Mouse (Mus musculus): ENCODE data around the gene Cel.
"Not testable (repeated sequence)": the region's sequence is repeated elsewhere in the genome, so short reads cannot be mapped to it uniquely, and the experiment has no call there.

Gene Cel

DNA sequence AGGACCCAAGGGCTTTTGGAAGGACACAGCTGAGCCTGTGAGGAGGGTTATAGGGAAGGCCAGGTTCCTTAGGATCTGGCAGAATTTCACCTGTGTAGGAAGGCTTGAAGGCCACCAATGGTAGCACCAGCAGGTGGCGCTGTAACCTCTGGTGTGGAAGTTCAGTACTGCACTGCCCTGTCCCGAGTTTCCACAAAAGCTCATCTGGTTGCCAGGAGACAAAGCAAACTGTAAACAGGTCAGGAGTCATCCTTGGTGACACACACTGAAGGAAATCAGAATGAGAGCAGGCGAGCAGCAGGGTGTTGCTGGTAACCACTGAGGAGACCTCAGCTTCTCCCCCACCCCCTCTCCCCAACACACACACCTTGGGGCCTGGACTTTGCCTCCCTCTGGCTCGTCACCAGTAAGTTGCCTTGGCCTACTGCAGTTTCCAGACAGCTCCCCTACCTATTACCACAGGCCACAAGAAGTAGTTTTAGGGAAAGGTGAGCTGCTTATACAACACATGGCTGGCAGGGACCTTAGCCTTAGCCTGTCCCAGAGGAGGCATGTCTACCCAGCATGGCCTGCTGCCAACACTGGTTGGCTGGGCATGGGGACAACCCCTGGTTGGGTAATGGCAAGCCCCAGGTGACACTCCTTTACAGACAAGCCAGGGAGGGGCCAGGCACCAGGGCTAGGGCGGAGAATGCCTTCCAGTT, 45.8 kb downstream of the Cel start:
- no peak for DNase-seq

DNA sequence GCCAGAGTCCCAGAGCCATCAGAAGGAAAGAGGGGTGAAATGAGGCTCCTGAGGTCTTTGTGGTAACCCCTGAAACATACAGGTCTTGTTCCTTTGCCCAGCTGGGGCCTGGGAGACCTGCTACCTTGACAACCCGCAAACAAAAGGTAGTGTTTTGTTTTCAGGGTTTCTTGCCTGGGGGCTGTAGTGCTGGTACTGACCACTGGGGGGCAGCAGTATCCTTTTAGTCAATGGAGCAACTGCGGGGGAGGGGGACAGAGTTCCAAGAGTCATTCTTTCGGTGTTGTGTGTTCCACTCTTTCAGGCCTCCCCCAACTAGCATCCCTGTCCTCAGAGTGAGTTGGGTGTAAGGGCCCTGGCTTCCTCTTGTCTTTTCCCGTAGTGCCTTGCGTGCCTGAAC, 48.7 kb downstream of the Cel start:
- DNase-seq = peak; percentile 78

DNA sequence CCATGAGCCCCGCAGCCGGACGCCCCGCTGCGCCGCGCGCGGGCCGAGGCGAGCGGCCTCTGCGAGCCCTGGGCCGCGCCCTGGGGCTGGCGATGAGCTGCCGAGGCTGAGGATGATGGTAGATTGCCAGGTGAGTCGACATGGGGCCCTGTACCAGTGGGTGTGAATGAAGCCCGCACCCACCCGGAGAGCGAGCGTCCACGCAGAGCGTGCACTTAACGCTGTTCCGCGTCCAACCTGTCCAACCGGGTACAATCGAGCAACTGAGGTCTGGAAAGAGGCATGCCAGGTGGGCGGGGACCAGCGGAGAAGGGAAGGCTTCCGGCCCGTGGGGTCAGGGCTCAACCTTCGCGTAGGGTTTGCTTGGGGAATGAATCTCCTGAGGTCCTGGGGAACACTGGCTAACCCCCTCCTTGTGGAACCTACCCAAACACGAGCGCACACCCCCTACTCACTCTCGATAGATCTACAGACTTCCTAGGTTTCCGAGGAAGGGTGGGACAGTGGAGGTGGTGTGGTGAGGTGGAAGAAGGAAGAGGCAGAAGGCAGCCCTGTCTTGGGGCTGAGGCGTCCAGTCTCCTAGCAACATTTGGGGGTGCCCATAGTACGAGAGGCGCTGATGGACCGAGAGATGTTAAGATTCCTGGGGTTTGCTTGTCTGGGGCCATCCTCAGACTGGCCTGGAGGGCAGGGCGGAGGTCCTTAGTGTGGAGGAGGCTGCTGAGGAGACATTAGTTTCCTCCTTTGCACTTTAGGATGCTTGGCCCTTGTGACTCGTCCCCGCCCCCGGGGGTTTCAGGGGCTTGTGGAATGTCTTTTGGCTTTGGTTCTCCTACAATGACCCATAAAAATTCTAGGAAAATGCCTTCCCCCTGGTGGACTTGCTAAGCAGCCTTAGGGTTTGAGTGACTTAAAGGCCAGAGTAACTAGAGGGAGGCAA, 49.5 kb downstream of the Cel start:
- DNase-seq = peak; percentile 3

DNA sequence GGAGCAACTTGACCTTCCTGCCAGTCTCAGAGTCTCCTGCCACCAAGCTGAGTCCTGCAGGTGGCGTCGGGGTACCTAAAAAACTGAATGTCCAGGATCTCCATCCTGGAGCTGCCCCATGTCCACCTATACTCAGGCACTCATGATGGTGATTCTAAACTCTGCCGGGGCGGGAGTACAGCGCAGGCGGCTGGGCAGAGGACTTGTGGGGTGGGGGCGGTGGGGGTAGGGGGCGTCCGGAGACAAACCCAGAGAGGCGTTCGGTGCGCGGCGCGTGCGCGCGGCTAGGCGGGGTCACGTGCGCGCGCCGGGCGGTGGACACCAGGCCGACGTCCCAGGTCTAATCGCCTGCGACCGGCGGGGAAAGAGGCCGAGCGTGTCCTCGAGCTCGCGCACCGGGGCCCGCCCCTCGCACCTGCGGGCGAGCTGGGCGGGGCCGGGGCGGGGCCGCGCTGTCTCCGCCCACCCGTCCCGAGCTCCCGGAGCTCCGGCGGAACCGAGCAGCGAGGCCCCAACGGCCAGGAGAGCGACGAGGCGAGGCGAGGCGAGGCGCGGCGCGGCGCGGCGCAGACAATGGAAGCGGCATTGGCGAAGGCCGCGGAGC, 50.3 kb downstream of the Cel start, which contains the start of gene Ralgds:
Gene Ralgds, plus strand, starts transcription at position 328 of the 604 bp plus-strand sequence.
- no peak for DNase-seq

DNA sequence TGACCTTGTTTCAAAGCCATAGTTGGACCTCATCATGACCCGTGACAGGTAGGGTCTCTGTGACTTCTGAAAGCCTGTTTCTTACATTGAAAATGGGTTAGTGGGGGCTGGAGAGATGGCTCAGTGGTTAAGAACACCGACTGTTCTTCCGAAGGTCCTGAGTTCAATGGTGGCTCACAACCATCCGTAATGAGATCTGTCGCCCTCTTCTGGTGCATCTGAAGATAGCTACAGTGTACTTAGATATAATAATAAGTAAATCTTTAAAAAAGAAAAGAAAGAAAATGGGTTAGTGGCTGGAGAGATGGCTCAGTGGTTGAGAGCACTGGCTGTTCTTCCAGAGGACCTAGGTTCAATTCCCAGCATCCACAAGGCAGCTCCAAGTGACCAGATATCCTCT, 51.6 kb downstream of the Cel start:
- DNase-seq = not testable (repeated sequence)

DNA sequence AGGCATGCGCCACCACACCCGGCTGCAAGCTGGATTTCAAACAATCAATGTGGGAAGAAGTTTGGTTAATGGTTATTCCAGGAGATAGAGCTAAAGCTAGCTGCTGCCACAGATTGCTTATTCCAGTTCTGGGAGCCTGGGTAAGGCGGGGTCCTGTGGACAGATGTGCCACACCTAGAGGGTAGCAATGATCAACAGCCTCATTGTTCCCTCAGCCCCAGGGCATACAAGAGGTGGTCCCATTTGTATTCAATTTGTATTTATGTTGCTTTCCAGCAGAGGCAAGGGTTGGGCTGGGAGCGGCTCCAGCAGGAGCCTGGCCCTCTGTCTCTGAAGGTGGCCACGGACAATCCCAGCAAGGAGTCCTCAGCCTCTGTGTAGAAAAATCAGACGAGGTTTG, 56.9 kb downstream of the Cel start:
- no peak for DNase-seq

DNA sequence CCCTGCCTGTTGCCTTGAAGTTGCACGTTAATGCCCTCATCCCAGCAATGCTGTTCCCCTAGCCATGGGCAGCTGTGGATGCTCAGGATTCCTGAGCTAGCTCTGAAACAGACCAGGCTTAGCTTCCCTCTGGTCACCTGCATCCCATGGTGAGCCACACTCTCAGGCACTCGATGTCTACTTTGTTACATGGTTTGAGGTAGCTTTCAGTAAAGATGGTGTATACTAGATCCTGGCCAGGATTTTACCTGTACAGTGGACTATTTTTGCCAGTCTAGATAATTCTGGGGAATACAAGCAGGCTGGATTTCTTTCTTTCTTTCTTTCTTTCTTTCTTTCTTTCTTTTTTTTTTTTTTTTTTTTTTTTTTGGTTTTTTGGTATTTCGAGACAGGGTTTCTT, 57.4 kb downstream of the Cel start, which contains the start of gene Gm10134:
Gene Gm10134, plus strand, starts transcription at position 301 of the 400 bp plus-strand sequence.
- DNase-seq = no peak
